Mouse (Mus musculus): ENCODE data around the gene Vegfc. TPM values are rescaled to one million over a fixed set of nuclear protein-coding genes. Genes with fewer than 3 reads are reported as not detected.

The Vegfc gene
- 0.60 and 1.8 TPM in 2 replicates for total RNA-seq (2015)
- total RNA-seq (2017) = 0.07 TPM in 1 of 2 replicates, not detected in the other

DNA sequence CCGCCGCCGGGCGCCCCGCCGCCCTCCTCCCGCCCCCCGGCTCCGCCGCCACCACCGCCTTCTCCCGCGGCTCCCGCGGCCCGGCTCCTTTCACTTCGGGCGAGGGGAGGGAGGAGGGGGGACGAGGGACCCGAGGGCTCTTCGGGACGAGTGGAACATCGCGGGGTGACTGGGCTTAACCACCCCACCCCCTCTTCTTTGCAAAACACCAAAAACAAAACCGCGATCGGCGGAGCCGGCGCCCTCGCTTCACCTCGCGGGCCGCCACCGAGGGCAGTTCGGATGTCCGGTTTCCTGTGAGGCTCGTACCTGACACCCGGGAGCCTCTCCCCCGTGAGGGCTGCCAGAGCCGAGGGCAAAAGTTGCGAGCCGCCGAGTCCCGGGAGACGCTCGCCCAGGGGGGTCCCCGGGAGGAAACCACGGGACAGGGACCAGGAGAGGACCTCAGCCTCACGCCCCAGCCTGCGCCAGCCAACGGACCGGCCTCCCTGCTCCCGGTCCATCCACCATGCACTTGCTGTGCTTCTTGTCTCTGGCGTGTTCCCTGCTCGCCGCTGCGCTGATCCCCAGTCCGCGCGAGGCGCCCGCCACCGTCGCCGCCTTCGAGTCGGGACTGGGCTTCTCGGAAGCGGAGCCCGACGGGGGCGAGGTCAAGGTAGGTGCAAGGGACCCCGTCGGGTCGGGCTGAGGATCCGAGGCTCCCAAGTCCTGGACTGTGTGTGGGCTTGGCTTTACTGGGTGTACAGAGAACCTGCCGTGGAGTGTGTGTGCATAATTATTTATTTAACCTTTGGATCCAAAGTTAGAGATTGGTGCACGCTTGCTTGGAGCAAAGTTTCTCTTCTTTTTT lies at the start of gene Vegfc:
Vegfc (plus strand) TSS at position 336 of the 850 bp plus-strand sequence.
- ATAC-seq (ENCODE audit: poor library complexity, severe bottlenecking) = peak; percentile 66

DNA sequence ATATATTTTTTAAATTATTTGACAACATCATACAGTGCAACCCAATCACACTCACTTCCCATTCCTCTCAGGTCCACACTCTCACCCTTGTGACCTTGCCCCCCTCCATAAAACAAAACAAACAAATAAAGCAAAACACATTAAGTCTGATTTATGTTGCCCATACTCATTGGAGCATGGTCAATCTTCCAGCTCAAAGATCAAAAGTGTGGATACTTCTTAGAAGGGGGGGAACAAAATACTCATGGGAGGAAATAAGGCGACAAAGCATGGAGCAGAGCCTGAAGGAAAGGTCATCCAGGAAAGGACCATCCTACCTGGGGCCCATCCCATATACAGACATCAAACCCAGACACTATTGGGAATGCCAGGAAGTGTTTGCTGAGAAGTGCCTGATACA lies 42.8 kb upstream of the Vegfc start:
- no peak for ATAC-seq (ENCODE audit: poor library complexity, severe bottlenecking)

DNA sequence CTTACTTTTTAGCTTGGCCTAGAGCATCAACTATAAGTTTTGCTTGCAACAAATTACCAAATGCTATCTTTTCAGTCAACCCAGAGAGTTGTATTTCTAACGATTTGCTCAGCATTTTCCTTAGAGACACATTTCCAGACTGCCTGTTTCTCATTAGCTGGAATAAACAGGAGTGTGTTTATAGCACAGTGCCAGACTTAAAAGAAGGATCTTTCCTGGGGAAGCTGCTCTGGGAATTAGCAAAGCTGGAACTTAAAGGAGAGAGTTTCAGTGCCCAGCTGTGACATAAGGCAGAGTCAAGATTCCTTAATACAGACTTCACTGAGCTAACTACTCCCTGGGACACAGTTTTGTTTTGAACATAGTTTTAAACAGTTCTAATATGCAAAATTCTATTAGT lies 34.8 kb upstream of the Vegfc start:
- ATAC-seq (ENCODE audit: poor library complexity, severe bottlenecking) = no peak

DNA sequence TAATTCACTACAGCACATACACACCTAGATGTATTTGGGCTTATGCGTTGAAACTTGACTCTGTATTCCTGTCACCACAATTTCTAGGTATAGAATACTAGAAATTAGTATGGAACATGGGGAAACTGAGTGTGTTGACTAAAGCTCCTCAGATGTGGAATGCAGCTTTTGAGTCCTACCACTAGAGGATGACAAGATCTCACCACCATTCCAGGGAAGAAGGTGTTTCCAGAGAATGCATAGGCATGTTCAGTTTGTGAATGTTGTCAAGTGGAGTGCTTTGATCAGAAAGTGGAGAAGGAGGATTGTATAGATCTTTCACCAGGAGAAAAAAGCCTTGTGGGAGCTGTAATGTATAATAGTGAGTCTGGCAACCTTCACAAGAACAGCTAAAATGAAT lies 33.9 kb upstream of the Vegfc start:
- ATAC-seq (ENCODE audit: poor library complexity, severe bottlenecking) = no peak

DNA sequence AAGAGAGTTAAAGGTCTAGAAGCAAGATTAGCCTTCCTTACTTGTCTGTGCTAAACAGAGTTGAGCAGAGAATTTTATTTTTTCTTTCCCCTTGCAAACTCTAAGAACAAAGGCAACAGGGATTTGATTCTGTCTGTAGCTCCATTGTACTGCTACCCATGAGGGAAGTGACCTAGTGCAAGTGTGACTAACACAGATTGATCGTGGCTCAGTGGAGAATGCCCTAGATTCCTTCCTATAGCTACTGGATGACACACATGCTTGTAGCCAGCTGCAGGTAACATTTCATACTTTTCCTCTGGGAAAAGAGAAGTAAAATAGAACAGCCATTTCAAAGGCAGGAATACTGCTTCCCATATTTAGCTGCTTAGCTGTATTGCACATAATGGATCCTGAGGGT lies 24.2 kb upstream of the Vegfc start:
- no peak for ATAC-seq (ENCODE audit: poor library complexity, severe bottlenecking)

DNA sequence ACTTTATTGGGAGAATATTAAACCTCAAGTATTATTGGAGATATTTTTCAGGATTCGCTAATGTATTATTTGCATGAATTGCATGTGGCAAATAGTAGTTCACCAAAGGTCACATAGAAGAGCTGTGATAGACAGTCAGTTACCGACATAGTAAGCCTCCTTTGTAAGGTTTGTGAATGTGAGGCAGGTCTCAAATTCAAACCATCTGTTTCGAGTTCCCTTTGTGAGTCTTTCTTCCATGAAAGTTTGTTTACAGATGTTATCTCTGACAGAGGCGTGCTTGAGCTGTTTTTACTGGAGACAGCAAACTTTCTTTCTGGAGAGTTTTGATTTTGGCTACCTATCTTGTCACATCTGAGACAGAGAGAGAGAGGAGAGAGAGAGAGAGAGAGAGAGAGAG lies 11.9 kb upstream of the Vegfc start:
- no peak for ATAC-seq (ENCODE audit: poor library complexity, severe bottlenecking)

DNA sequence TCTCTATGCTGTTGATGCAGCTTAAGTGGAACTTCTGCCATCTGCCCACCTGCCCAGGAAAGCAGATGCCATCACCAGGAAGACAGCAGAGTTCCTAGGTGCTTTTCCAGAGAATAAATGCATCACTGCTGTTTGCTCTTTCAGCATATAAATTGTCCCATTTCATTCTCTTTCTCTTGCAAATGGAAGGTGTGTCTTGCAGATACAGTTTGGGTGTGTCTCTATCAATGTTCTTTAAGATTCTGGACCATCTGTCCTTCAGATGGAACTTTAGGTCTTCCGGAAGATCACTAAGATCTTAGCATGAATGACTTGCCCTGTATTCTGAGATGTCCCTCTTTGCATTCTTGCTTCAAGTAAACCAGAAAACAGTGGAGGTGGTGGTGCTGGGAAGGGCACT lies 1.1 kb upstream of the Vegfc start:
- ATAC-seq (ENCODE audit: poor library complexity, severe bottlenecking) = no peak

DNA sequence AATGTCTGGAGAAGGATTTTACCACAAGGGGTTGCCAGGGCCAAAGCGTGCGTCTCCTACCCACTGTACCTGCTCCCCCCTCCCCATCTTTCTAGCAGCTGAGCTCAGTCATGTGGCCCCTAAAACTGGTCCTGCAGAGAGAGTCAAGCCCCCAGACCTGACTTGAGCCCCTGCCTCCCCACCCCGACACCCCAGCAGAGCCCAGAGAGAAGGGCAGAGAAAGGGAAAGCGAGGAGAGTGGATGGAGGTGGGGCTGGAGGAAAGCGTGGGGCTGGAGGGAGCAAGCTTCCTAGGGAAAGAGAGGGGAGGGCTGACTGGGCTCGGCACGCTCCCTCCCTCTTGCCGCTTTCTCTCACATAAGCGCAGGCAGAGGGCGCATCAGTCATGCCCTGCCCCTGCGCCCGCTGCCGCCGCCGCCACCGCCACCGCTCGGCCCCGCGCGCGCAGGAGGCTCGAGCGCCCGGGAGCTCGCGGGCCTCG lies 575 bp upstream of the Vegfc start:
- ATAC-seq (ENCODE audit: poor library complexity, severe bottlenecking) = peak; percentile 75

DNA sequence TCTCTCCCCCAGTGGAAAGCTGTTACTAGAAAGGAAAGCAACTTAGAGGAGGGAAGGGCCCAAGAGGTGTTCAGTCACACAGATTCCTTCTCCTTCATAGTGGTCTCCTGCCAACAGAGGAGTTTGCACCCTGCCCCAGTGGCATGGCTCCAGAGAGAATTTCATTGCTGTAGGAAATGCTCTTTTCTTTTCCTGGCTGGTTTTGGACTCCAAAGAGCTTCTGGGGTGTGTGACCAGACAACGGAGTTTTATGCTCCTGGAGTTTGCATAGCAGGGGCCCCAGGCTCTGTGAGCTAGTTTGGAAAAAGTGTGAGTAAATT lies 675 bp downstream of the Vegfc start:
- no peak for ATAC-seq (ENCODE audit: poor library complexity, severe bottlenecking)

DNA sequence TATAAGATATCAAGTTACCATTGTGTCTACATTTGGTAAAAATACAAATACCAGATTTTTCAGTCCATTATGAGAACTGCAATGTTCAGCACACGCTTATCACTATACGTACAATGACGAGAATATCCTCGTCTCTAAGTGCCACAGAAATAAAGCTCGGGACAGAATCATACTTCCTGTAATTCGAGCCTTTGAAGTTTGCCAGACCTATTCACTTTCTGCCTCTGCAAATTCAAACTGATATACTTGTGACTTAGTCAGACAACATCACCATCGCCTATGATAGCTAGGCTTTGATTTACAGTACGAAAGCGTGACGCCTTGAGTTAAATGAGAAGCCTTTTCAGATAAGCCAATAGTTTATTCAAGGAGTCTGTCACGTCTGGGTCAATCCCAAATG lies 1.6 kb downstream of the Vegfc start:
- no peak for ATAC-seq (ENCODE audit: poor library complexity, severe bottlenecking)

DNA sequence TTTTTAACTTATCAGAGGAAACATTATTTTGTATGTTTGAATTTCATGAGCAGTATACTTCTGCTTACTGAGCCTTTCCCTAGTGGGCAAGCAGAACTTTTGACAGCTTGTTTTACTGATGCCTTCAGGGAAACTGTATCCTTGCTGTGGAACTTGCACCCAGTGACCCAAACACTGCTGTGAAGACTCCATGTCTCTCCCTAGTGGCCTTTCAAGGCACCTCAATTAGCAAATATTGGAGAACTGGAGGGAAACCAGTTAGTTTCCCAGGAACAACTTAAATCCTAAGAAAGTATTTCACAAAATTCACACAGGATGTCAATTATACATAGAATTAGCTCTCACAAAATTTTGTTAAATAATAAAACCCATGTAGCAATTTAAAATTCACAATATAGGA lies 2.2 kb downstream of the Vegfc start:
- no peak for ATAC-seq (ENCODE audit: poor library complexity, severe bottlenecking)

DNA sequence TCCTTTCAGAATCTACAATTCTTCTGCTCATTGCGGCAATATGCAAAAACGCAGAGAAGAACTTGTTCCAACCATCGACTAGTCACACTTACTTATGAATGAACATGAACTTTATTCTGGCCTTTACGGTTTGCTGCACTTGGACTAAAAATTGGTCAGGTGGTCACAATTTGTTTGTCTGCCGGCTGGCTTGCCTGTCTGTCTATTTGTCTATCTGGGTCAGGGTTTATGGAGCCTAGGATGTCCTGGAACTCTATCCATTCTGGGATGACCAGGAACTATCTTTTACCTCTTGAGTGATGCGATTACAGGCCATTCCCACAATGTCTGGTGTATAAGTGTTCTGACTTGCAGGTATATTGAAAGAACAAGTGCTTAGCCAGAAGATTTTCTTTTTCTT lies 8.5 kb downstream of the Vegfc start:
- ATAC-seq (ENCODE audit: poor library complexity, severe bottlenecking) = no peak

DNA sequence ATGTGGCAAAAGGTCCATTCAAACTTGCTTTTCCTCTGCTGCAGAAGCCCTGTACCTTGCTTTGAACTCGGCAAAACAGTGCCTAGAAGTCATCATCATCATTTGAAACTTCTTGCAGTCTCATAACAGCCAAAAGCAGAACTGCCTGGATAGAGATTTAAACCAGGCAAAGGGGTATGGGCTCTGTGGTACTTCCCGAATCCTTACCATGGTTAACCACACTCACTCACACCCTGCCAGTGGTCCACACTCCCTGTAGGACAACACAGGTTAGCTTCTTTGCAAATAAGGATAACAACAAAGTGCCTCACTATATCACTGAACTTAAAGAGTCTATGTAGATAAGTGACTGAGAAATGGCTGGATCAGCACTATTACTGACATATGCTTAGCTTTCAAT lies 9.7 kb downstream of the Vegfc start:
- peak; percentile 60 for ATAC-seq (ENCODE audit: poor library complexity, severe bottlenecking)

DNA sequence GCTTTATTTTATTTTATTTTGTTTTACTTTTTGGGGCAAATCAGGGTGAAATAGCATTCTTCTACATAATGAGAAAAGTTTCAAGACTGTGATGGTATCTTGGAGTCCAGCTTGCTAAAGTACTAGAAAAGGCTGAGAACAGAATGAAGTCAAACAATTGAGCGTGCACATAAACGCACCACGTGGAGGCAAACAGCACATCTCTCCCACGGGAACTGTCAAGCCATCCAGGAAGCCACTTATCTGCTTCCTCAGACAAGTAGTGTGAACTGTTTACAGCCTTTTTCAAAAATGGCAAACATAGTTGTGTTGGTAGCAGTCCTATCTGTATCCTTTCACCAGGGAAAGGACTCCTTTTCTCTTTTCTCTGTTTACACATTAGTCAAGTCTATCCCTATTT lies 11.8 kb downstream of the Vegfc start:
- no peak for ATAC-seq (ENCODE audit: poor library complexity, severe bottlenecking)

DNA sequence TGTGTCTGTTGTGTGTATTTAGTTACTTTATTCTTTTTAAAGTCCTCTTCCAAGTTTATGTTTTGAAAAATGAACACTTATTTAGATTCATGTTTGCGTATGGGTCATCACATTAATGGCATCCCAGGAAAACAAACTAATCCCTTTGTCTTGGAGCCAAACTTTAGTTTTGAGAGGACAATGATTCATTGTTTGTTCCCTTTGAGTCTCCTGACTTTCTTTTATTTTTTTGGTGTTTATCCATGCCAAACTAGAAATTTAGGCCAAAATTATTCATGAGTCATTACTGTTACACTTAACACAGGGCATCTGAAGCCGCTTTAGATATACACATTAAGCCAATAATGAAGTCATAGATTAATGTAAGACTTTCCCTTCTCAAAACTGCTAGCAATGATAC lies 12.5 kb downstream of the Vegfc start:
- ATAC-seq (ENCODE audit: poor library complexity, severe bottlenecking) = no peak

DNA sequence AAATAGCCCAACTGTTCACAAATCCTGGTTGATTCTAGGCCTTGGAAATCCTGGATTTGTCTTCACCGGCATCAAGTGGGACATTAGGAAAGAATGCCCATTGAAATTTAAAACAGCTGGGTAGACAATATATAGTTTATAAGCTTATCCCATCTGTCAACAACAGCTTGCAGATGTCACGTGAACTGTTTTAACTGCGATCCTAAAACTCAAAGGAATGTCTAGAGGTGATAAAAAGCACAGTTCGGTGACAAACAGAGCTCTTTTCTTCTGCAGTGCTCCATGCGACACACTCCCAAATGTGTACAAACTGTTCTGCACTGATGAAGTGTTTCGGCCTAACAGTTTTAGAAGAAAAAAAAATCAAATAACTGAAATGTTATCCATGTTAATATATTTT lies 22.7 kb downstream of the Vegfc start:
- no peak for ATAC-seq (ENCODE audit: poor library complexity, severe bottlenecking)

DNA sequence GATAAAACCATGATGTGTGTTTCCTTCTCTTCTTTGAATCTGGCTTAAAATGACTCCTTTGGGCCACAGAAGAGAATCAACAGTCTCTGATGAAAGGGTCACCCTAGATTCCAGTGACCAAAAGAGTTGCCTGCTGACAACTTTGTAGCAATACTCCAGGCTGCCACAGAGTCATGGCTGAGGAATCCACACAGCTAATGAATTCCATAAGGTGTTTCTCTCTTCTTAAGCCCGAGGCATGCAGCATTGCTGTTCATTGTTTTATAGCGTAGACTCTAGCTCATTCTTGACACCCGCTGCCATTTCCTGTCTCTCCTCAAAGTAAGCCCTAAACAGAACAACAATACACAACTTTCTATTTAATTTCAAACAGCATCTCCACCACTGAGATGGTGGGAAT lies 37.2 kb downstream of the Vegfc start:
- ATAC-seq (ENCODE audit: poor library complexity, severe bottlenecking) = no peak

DNA sequence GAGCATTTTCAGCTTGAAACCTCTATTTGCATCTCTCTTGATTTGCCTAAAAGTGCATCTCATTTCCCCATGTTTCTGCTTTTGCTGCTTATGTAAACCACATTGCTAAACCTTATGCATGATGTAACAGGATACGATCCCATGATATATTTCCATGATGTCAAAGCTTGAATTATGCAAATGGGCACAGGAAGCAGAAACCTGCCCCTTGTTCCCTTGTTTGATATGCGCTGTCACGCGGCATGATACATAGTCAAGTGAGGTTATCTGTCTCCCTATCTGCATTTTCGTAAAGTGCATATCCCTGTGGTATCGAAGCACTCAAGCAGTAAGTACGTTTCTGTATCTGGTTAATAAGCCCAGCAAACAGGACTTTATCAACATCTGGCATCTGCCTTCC lies 42.7 kb downstream of the Vegfc start:
- peak; percentile 47; the same call in 1 of the 2 replicates for ATAC-seq (ENCODE audit: poor library complexity, severe bottlenecking)

DNA sequence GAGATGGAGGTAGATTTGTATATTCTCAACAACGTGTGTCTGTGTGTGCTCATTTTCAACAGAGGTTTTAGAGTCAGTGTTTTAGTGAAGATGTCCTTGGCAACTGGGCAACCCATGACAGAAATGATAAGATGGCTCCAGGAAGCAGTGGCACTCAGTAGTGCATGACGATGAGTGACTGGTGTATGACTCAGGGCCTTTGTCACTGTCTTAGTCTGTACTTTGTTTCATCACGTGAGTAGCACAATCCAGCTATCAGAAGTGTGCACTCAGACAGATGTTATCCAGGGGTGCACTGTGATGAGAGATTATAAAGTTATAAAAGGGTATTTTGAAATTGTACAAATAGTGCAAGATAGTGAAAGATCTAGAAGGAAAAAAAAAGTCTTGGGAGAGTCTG lies 44.5 kb downstream of the Vegfc start:
- no peak for ATAC-seq (ENCODE audit: poor library complexity, severe bottlenecking)

DNA sequence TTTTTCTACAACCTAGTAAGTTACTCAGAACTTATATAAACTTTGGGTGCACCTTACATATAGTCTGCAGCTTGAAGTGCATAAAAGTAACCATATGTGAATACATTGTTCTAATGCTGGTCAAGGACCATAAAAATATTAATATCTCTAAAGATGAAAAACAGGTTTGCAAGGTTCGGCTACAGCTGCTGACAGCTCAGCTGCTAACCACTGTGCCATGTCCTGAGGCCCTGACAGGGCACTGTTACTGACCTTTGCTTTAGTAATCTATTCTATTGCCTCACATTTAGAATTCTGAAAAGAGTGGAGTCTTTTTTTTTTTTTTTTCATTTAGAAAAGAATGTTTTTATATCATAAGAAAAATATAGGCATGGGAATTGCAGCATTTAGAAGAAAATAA lies 44.9 kb downstream of the Vegfc start:
- ATAC-seq (ENCODE audit: poor library complexity, severe bottlenecking) = no peak

DNA sequence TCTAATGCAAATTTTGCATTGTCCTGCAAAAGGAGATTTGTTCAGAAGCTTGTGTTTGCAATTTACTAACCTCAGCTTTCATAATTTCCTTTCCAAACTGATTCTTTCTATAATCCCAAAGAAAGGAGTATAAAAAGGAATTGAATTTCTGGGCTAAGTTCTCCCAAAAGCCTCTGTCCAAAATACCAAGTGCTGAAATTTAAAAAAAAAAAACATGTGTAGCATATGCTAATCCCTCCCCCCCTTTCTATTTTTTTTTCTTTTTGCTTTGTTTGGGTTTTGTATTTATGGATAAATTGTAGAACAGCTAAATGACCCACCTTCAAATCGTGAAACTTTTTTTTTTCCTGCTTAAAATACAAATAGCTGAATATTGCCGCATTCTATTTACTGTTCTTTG lies 53.2 kb downstream of the Vegfc start:
- no peak for ATAC-seq (ENCODE audit: poor library complexity, severe bottlenecking)

DNA sequence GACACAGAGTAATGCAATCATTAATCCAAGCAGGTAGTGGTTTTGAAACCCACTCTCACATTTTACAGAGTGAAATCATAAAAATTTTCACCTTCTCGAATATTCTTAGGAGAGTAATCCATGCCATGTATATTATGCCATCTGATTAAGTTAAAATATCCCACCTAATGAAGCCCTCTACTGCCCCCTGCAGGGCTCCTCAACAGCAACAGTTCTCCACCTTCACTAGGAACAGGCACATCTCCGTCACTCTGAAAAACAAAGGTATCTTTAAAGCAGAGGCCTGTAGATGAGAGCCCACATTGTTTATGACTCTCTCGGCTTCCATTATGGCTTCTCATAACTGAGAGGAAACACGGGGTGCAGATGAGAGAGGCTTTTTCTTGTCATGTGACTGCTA lies 75.8 kb downstream of the Vegfc start:
- peak; percentile 77 for ATAC-seq (ENCODE audit: poor library complexity, severe bottlenecking)

DNA sequence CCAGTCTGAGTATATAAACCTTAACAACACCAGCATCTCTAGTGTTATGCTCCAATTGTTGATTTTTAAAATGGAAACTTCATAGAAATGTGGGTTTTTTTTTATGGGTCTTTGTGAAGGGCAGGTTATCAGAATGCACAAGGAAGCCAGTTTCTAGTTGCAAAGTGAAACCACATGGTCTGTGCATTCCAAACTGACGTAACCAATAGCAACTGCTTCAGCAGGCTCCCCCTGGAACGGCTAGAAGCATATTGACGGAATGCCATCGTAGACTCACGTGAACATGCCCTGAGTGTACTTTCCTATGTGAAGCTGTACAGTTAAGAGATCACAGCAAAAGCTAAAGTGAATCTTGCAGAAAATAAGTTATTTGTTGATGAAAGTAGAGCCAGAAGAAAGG lies 86.1 kb downstream of the Vegfc start:
- ATAC-seq (ENCODE audit: poor library complexity, severe bottlenecking) = no peak
